Mouse (Mus musculus) mouse embryonic stem cell (cell line): ENCODE measurements around the gene Nfkbib.

Experiments
- in situ Hi-C, 2 experiments: fragments of 300-500 bp; cut with MboI; formaldehyde crosslinking; loops; 1 replicate in 1 of 2; 3 replicates in 1 of 2; pipeline ENCODE4 v1.14.3; 2019 to 2020; ENCODE audit warnings: low sequenced_read_pairs in 2 of 2, low pct_unique_long_range_greater_than_20kb in 1 of 2, mixed read lengths in 1 of 2; ENCODE audit not compliant: unreplicated experiment in 1 of 2

Gene Nfkbib

DNA sequence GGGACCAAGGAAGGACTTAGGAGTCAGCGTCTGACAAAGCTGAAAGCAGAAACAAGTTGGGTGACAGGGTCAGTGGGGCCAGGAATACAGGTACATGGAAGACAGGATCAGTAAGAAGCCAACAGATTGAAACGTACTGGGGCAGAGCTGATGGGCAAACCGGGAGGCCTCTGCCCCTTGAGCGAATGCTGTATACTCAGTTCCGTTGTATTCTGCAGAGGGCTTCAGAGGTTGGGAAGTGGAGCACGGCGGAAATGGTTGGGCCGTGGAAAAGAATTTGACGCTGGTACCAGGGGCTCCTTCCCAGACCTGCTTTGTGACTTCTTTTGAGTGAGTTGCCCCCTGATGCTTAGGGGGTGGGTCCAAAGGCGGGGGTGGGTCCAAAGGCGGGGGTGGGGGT, 34.1 kb downstream of the Nfkbib start:
- in situ Hi-C loops = no loop called here

DNA sequence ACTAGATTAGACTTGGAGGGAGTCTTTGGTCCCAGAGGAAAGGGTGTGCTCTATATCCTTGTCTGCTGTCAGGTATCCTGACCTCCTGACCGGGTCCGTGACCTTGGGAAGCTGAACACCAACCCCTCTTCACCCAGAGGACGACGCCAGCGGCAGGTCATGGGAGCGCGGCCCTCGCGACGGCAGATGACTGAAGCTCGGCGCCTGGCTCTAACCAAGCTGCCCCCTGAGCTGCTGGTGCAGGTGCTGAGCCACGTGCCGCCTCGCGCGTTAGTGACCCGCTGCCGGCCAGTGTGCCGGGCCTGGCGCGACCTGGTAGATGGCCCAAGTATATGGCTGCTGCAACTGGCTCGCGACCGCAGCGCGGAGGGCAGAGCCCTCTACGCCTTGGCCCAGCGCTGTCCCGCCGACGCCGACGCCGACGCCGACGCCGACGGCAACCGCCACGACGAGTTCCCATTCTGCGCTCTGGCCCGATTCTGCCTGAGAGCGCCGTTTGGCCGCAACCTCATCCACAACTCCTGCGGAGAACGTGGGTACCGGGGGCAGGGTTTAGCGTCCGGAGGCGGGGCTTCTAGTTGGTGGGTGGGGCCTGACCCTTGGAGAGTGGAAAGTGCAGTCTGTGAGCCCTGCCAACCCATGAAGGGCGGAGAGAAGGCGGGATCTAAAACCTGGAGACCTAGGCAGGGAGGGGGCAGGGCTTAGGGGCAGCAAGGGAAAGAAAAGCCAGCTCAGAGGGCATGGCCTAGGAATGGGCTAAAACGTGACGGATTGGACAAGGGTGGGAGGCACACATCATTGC, 34.8 kb downstream of the Nfkbib start:
- in situ Hi-C loops = no loop called here

GRCm38 (mm10) chr7:28727649-28728340, 39.5 kb downstream of the Nfkbib start:
- in situ Hi-C loops = loop anchor here (5.0 to 10.0 kb wide), 2 partner anchors 113 to 120 kb away; no protein-coding TSS in a partner anchor

- in situ Hi-C loops = loop anchor here (5.0 to 10.0 kb wide), 2 partner anchors 112 to 119 kb away; no protein-coding TSS in a partner anchor
Observed at GRCm38 (mm10) chr7:28726600-28726999, 40.7 kb downstream of the Nfkbib start.

DNA sequence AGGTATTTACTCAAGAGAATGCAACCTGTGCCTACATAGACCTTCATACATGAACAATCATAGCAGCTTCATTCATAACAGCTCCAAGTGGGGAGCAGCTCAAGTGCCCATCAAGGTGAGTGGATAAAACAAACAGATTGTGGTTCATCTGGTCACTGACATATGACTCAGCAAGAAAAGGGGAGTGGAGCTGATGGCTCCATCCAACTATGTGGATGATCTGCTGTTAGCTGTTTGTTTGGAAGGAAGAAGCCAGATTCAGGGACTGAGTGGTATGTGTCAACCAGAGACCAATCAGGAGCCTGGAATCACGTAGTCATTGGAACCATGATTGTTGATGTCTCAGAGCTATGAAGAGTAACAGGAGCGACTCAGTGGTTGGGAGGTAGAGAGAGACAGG, 42.7 kb downstream of the Nfkbib start:
- in situ Hi-C loops = loop anchor here (5.0 to 10.0 kb wide), 2 partner anchors 110 to 117 kb away; no protein-coding TSS in a partner anchor

- in situ Hi-C loops = loop anchor here in 1 of 2 experiments (10.0 kb wide), 1 partner anchor 107 kb away; no protein-coding TSS in a partner anchor
Observed at GRCm38 (mm10) chr7:28722079-28722478, 45.2 kb downstream of the Nfkbib start.

- in situ Hi-C loops = loop anchor here in 1 of 2 experiments (10.0 kb wide), 1 partner anchor 106 kb away; no protein-coding TSS in a partner anchor
Observed at GRCm38 (mm10) chr7:28720753-28721537, 46.4 kb downstream of the Nfkbib start.

- in situ Hi-C loops = loop anchor here in 1 of 2 experiments (10.0 kb wide), 1 partner anchor 105 kb away; no protein-coding TSS in a partner anchor
Observed at GRCm38 (mm10) chr7:28719650-28720049, 47.7 kb downstream of the Nfkbib start.

GRCm38 (mm10) chr7:28719159-28719558, 48.2 kb downstream of the Nfkbib start:
- in situ Hi-C loops = no loop called here

DNA sequence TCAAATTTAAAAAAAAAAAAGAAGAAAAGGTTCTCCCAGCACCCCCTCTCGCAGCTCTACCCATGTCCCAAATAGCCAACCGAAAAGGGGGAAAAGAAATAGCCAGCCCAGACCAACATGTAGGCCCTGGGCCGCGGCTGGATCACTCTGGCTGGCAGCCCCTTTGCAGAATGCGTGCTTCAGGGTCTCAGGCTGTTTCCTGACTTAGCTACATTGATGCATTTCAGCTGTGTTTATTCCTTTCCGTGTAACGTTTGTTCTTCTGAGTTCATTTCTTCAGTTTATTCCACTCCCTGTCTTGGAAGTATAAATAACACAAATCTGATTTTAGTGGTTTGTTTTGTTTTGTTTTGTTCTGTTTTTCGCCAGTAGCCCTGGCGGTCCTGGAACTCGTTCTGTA, 49.6 kb downstream of the Nfkbib start:
- in situ Hi-C loops = no loop called here

GRCm38 (mm10) chr7:28716590-28717281, 50.6 kb downstream of the Nfkbib start, which contains the start of gene Fbxo17:
Gene Fbxo17, plus strand, starts transcription at chr7:28716804.
- in situ Hi-C loops = no loop called here

DNA sequence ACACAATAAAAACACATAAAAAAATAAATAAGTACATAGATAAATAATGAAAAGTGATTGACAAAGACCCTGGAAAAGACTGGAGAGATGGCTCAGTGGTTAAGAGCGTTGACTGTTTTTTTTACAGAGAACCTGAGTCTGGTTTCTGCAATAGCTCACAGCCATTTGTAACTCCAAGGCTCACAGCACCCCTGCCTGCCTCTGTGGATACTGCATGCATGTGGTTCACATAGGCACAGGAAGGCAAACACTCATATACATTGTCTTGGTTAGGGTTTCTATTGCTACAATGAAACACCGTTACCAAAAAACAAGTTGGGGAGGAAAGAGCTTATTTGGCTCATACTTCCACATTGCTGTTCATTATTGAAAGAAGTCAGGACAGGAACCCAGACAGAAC, 51.7 kb downstream of the Nfkbib start:
- in situ Hi-C loops = no loop called here

GRCm38 (mm10) chr7:28714667-28715066, 52.6 kb downstream of the Nfkbib start:
- in situ Hi-C loops = no loop called here

GRCm38 (mm10) chr7:28710962-28711361, 56.4 kb downstream of the Nfkbib start:
- in situ Hi-C loops = no loop called here

DNA sequence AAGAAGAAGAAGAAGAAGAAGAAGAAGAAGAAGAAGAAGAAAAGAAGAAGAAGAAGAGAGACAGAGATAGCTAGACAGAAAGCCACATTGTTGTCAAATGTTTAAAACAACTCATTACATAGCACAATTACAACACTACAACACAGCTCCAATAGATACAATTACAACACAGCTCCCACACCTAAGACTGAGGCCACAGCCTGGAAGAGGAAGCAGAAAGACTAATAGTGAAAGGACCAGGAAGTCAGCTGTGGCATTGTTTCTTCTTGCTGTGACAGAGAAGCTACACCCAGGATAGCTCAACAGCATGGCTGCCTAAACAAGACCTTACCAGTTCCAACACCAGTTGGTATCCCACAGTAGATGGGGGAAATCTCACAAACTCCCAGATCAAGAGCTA, 57.9 kb downstream of the Nfkbib start:
- in situ Hi-C loops = no loop called here
